Mouse (Mus musculus): ENCODE results near the gene Nav2. TPM values are rescaled to one million over a fixed set of nuclear protein-coding genes. Genes with fewer than 3 reads are reported as not detected.

Gene Nav2
- polyA plus RNA-seq, 1 experiment from 2014 or later, result 12.4 TPM

GRCm38 (mm10) chr7:48876526-48876925 lies 32.0 kb upstream of the Nav2 start:
- H3K36me3 ChIP-seq, result peaks cover 62% of the 10 kb centered on the region
- no peak overlapping the region for H3K4me3 ChIP-seq (replicated peaks)
- no peak overlapping the region for H3K9ac ChIP-seq (replicated peaks)
- no peak overlapping the region for H3K4me2 ChIP-seq
- ATAC-seq (ENCODE audit: insufficient number of reproducible peaks, insufficient read depth, low FRiP score, low TSS enrichment, low read depth), result no peak
- H3K9me3 ChIP-seq, result no peaks in the 10 kb centered on the region
- H3K27me3 ChIP-seq, result no peaks in the 10 kb centered on the region
- WGBS, result 74% methylated on average over 4 of the region's 4 CpGs
- no peak overlapping the region for H3K27ac ChIP-seq
- H3K4me1 ChIP-seq (replicated peaks), result peaks cover 23% of the 10 kb centered on the region

- no peak for ATAC-seq (ENCODE audit: insufficient number of reproducible peaks, insufficient read depth, low FRiP score, low TSS enrichment, low read depth)
- Histone ChIP-seq H3K27me3 (peaks cover 8% of the 10 kb centered on the region), H3K4me2 (peak overlapping the region; percentile 8; the same call in 1 of the 2 replicates), H3K9me3 (no peaks in the 10 kb centered on the region), H3K36me3 (peaks cover 48% of the 10 kb centered on the region), H3K4me1 (replicated peaks) (peaks cover 25% of the 10 kb centered on the region), H3K9ac (replicated peaks) (no peak overlapping the region), H3K27ac (peak overlapping the region; percentile 56; the same call in 1 of the 2 replicates), H3K4me3 (replicated peaks) (no peak overlapping the region)
- WGBS, result 70% methylated on average over 15 of the region's 15 CpGs
Measured at GRCm38 (mm10) chr7:48877786-48878390, 30.6 kb upstream of the Nav2 start.

GRCm38 (mm10) chr7:48879574-48879973 lies 28.9 kb upstream of the Nav2 start:
- peaks cover 32% of the 10 kb centered on the region for H3K36me3 ChIP-seq
- H3K27ac ChIP-seq, result no peak overlapping the region
- peak overlapping the region; percentile 21 for H3K4me3 ChIP-seq (replicated peaks)
- no peaks in the 10 kb centered on the region for H3K9me3 ChIP-seq
- H3K4me2 ChIP-seq, result peak overlapping the region; percentile 51
- ATAC-seq (ENCODE audit: insufficient number of reproducible peaks, insufficient read depth, low FRiP score, low TSS enrichment, low read depth), result no peak
- H3K9ac ChIP-seq (replicated peaks), result no peak overlapping the region
- peaks cover 20% of the 10 kb centered on the region for H3K27me3 ChIP-seq
- H3K4me1 ChIP-seq (replicated peaks), result peaks cover 31% of the 10 kb centered on the region
- 65% methylated on average over 3 of the region's 3 CpGs for WGBS

- Histone ChIP-seq H3K27me3 (peaks cover 31% of the 10 kb centered on the region), H3K4me3 (replicated peaks) (peak overlapping the region; percentile 83), H3K9me3 (no peaks in the 10 kb centered on the region), H3K36me3 (peaks cover 20% of the 10 kb centered on the region; the same call in 1 of the 2 replicates), H3K9ac (replicated peaks) (peak overlapping the region; percentile 88), H3K4me1 (replicated peaks) (peaks cover 31% of the 10 kb centered on the region), H3K27ac (peak overlapping the region; percentile 91), H3K4me2 (peak overlapping the region; percentile 90)
- WGBS, result under 1% methylated on average over 76 of the region's 77 CpGs
- peak; percentile 96 for ATAC-seq (ENCODE audit: insufficient number of reproducible peaks, insufficient read depth, low FRiP score, low TSS enrichment, low read depth)
Measured at GRCm38 (mm10) chr7:48880591-48881481, 27.7 kb upstream of the Nav2 start.

- peak; percentile 78 for ATAC-seq (ENCODE audit: insufficient number of reproducible peaks, insufficient read depth, low FRiP score, low TSS enrichment, low read depth)
- WGBS, result 2% methylated on average over 36 of the region's 41 CpGs
- Histone ChIP-seq H3K4me3 (replicated peaks) (peak within 1 kb of the TSS; percentile 83), H3K27me3 (peaks cover 35% of the 10 kb centered on the region), H3K9ac (replicated peaks) (peak within 1 kb of the TSS; percentile 88), H3K9me3 (no peaks in the 10 kb centered on the region), H3K4me1 (replicated peaks) (peaks cover 31% of the 10 kb centered on the region), H3K27ac (peak within 1 kb of the TSS; percentile 91), H3K36me3 (peaks cover 16% of the 10 kb centered on the region; the same call in 1 of the 2 replicates), H3K4me2 (peak within 1 kb of the TSS; percentile 90)
Measured at GRCm38 (mm10) chr7:48881486-48881885, 27.0 kb upstream of the Nav2 start, which contains the start of gene E2f8. E2f8 (minus strand) TSS chr7:48881596.

GRCm38 (mm10) chr7:48881971-48882609 lies 26.4 kb upstream of the Nav2 start:
- 2% methylated on average over 28 of the region's 28 CpGs for WGBS
- H3K9ac ChIP-seq (replicated peaks), result peak overlapping the region; percentile 57
- H3K27me3 ChIP-seq, result peaks cover 41% of the 10 kb centered on the region
- peaks cover 13% of the 10 kb centered on the region; the same call in 1 of the 2 replicates for H3K36me3 ChIP-seq
- no peaks in the 10 kb centered on the region for H3K9me3 ChIP-seq
- no peak for ATAC-seq (ENCODE audit: insufficient number of reproducible peaks, insufficient read depth, low FRiP score, low TSS enrichment, low read depth)
- H3K27ac ChIP-seq, result peak overlapping the region; percentile 62; the same call in 1 of the 2 replicates
- H3K4me3 ChIP-seq (replicated peaks), result peak overlapping the region; percentile 83
- peaks cover 31% of the 10 kb centered on the region for H3K4me1 ChIP-seq (replicated peaks)
- peak overlapping the region; percentile 90 for H3K4me2 ChIP-seq

GRCm38 (mm10) chr7:48883525-48884265 lies 24.8 kb upstream of the Nav2 start:
- no peaks in the 10 kb centered on the region for H3K36me3 ChIP-seq
- H3K9me3 ChIP-seq, result no peaks in the 10 kb centered on the region
- WGBS, result 80% methylated on average over 4 of the region's 4 CpGs
- H3K9ac ChIP-seq (replicated peaks), result no peak overlapping the region
- no peak overlapping the region for H3K4me3 ChIP-seq (replicated peaks)
- H3K27me3 ChIP-seq, result peaks cover 43% of the 10 kb centered on the region
- H3K4me1 ChIP-seq (replicated peaks), result peaks cover 24% of the 10 kb centered on the region
- H3K27ac ChIP-seq, result no peak overlapping the region
- ATAC-seq (ENCODE audit: insufficient number of reproducible peaks, insufficient read depth, low FRiP score, low TSS enrichment, low read depth), result no peak
- H3K4me2 ChIP-seq, result no peak overlapping the region

- Histone ChIP-seq H3K36me3 (no peaks in the 10 kb centered on the region), H3K4me2 (no peak overlapping the region), H3K9ac (replicated peaks) (no peak overlapping the region), H3K4me1 (replicated peaks) (peaks cover 22% of the 10 kb centered on the region), H3K9me3 (no peaks in the 10 kb centered on the region), H3K27me3 (peaks cover 43% of the 10 kb centered on the region), H3K4me3 (replicated peaks) (no peak overlapping the region), H3K27ac (no peak overlapping the region)
- WGBS, result 43% methylated on average over 5 of the region's 5 CpGs
- ATAC-seq (ENCODE audit: insufficient number of reproducible peaks, insufficient read depth, low FRiP score, low TSS enrichment, low read depth), result no peak
Measured at GRCm38 (mm10) chr7:48884266-48884611, 24.3 kb upstream of the Nav2 start.

GRCm38 (mm10) chr7:48887973-48888372 lies 20.5 kb upstream of the Nav2 start:
- 31% methylated on average over 8 of the region's 8 CpGs for WGBS
- no peaks in the 10 kb centered on the region for H3K36me3 ChIP-seq
- H3K4me1 ChIP-seq (replicated peaks), result peaks cover 22% of the 10 kb centered on the region
- H3K27ac ChIP-seq, result no peak overlapping the region
- H3K4me3 ChIP-seq (replicated peaks), result no peak overlapping the region
- no peak overlapping the region for H3K4me2 ChIP-seq
- ATAC-seq (ENCODE audit: insufficient number of reproducible peaks, insufficient read depth, low FRiP score, low TSS enrichment, low read depth), result no peak
- H3K27me3 ChIP-seq, result peaks cover 36% of the 10 kb centered on the region
- no peaks in the 10 kb centered on the region for H3K9me3 ChIP-seq
- no peak overlapping the region for H3K9ac ChIP-seq (replicated peaks)

- H3K36me3 ChIP-seq, result no peaks in the 10 kb centered on the region
- H3K27ac ChIP-seq, result no peak overlapping the region
- H3K9ac ChIP-seq (replicated peaks), result no peak overlapping the region
- peaks cover 22% of the 10 kb centered on the region for H3K4me1 ChIP-seq (replicated peaks)
- H3K27me3 ChIP-seq, result peaks cover 30% of the 10 kb centered on the region
- no peak overlapping the region for H3K4me3 ChIP-seq (replicated peaks)
- 76% methylated on average over 2 of the region's 2 CpGs for WGBS
- H3K9me3 ChIP-seq, result no peaks in the 10 kb centered on the region
- ATAC-seq (ENCODE audit: insufficient number of reproducible peaks, insufficient read depth, low FRiP score, low TSS enrichment, low read depth), result no peak
- no peak overlapping the region for H3K4me2 ChIP-seq
Measured at GRCm38 (mm10) chr7:48888751-48889150, 19.8 kb upstream of the Nav2 start.

Measured in limb, embryonic 12.5 days (tissue).